Mouse (Mus musculus) kidney, postnatal 25 days (tissue): ENCODE results near the gene Mri1.

Experiments
- DNase-seq, 2 experiments: peaks; one replicate each; pipeline ENCODE4 v3.0.0; 2021; ENCODE audit warnings: mixed read lengths in 2 of 2

Mri1 gene

DNA sequence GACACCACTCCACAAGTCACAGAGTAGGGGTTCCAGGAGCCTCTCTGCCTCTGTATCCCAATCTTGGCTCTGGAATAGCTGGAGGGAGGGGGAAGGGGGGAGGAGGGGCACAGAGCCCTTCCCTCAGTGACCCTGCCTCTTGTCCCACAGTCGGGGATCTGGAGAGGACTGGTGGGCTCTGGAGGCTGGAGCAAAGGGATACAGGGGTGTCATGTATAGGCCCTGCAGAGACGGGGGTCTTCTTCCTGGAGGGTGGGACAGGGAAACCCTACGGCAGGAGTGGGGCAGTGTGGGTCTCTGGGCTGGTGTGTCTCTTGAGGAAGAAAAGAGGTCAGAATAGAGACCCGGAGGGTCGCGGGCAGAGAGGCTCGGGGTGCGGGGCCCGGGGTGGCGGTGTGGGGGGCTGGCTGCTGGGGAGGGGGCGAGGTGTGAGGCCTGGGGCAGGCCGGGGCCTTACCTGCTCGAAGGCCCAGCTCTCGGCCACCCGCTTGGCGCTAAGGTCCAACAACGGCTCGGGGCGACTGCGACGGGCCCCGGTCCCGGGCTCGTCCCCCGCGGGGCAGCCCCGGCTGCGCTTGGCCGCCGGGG lies 20.6 kb downstream of the Mri1 start:
- no peak for DNase-seq

DNA sequence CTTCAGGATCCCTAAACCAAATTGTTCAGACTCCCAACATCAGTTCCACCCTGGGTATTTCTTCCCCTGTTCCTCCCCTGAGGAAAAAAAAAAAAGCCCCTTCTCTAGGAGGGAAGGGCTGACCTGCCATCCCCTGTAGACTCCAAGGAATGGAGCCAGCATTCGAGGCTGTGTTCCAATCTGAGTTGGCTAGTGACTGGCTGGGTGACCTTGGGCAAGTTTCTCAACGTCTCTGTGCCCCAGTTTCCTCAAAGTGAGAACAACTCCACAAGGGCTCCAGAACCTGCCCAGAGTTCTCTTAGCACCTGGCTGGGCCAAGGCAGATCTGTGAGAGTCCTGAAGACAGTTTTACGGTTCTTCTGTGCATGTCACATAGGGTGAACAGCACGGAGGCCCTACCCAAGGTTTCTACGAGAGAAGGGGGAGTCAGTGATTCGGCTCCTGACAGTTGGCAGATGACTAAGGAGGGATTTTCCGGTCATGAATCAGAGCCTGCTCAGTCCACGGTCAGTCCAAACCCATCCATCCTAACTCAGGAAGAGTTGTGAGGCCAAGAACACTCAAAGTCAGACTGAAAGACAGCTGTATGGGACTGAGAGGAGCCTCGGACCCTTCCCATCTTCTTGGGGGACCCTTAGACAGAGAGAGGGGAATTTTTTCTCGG lies 21.2 kb downstream of the Mri1 start:
- DNase-seq, result no peak

DNA sequence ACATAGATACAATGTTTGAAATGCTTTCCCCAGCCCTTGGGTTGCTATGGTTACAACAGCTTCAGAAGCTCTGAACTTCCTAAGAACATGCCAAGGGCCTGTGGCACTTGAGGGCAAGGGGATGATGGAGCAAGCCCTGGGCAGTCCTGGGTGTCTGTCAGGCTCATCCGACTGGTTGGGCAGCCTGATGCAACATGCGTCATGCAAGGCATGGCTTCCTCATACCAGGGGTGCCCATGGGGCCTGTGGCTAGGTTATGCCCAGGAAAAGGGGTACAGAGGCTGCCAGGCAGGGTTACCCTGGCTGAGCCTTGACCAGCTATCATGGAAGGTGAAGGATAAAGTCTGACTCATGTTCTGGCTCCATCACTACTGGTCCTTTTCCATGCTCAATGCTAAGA lies 24.1 kb downstream of the Mri1 start:
- DNase-seq, result no peak

- no peak for DNase-seq
These were observed 26.4 kb downstream of the Mri1 start for GRCm38 (mm10) chr8:84230735-84231134.

GRCm38 (mm10) chr8:84223322-84224029 lies 33.6 kb downstream of the Mri1 start:
- DNase-seq, result no peak

GRCm38 (mm10) chr8:84222566-84223165 lies 34.5 kb downstream of the Mri1 start:
- no peak for DNase-seq

GRCm38 (mm10) chr8:84220105-84220504 lies 37.0 kb downstream of the Mri1 start:
- no peak for DNase-seq

- DNase-seq, result no peak
These were observed 39.0 kb downstream of the Mri1 start for GRCm38 (mm10) chr8:84218143-84218542.

GRCm38 (mm10) chr8:84217206-84217605 lies 39.9 kb downstream of the Mri1 start:
- no peak for DNase-seq

GRCm38 (mm10) chr8:84213277-84213676 lies 43.8 kb downstream of the Mri1 start:
- DNase-seq, result no peak

- peak in 1 of 2 experiments; percentile 37 for DNase-seq
These were observed 45.1 kb downstream of the Mri1 start for GRCm38 (mm10) chr8:84211881-84212563.

DNA sequence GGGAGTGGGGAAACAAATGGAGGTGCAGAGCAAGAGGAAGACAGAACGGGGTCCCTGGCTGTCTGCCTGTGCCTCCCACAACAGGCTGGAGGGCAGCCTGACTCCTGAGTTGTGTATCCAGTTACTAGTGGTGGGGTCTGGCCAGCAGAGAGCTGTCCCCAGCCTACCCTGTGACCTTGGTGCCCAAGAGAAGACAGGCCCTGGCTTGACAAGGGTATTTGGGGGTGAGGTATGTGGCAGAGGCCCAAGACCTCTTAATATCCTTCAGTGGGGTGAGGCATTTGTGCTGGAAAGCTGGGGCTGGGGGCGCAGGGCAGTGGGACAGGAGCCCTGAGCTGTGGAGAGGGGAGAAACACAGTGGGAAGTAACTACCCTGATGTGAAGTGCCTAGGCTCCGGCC lies 45.9 kb downstream of the Mri1 start:
- DNase-seq, result peak in 1 of 2 experiments; percentile 35

DNA sequence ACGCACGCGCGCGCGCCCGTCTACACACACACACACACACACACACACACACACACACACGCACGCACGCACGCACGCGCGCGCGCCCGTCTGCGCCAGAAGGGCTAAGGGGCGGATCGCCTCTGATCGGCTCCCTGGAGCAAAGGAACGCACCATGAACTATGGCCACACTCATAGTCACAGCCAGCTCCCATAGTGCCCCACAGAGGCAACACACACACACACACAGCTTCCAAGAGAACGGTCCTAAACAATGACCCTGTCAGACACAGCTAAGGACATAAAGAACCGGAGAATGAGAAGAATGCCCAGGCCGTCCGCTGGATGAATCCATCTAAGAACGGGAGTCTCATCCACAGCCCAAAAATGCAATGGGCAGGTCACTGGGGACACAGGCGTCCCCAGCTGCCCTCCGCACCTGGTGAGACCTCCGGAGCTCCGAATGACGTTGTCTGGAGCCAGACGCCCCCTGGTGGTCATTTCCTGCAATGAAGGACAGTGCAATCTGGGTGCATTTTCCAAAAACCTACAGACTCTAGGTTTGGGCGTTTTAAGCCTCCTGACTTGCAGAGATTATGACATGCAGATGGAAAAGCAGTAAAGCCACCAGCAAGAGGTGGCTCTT lies 46.8 kb downstream of the Mri1 start:
- peak; percentile 81 to 90 for DNase-seq

DNA sequence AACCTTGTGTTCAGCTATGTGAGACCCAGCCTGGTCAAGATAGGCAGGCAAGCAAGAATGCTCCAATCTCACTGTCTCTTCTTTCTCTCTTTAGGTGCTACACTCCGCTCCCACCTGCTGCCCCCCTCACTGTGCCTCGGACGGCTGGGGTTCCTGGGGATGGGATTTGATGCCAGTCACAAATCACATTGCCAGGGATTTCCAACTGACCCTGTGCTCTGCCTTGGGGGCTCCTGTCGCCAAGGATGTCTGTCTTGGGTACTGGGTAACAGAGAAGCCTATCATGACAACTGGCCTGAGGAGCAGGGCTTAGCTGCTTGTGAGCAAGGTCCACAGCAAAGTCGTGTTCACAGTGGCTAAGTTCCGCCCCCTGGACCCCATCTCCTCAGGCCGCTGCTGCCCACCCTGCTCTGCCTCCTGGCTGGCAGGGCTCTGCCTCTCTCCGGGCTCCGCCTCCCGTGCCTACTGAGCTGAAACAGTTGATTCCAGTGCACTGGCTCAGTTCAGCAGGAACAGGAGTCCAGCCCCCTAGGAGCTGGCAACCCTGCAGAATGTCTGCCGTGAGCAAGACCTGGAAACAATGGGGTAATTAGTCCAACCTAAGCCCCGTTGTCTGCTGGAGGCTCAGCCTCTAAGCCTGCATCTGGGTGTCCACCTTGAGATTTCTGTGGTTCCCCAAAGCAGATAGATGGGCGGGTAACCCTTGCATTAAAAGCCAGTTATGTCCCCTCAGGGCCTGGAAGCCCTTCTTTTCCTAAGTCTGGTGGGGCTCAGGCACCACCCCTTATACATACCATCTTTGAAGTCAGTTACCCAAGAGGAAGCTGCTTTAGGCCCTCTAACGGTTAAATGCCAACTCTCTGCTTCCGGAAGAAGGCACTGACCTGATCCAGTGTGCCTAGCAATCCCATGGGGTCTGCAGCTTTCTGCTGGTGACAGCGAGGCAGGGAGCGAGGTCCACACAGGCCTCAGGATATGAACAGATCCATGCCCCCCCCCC lies 48.4 kb downstream of the Mri1 start:
- peak; percentile 60 to 69 for DNase-seq

DNA sequence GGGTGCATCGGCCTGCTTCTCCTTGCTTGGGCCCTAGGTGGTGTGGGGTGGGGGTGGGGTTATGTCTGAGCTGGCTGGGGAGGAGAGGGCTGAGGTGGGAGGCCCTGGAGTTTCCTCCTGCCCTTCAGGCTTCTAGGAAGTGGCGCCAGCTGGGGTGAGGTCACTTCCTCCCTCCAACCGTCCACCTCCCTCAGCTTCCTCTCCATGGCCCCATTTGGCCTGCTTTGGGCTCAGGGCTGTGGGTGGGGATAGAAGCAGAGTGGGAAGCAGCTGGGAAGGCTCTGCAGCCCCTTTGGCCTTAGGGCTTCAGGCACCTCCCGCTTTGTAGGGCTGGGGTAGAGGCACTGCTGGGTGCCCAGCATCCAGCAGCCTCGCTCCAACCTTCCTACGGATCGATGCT lies 49.3 kb downstream of the Mri1 start:
- peak; percentile 65 to 86 for DNase-seq

DNA sequence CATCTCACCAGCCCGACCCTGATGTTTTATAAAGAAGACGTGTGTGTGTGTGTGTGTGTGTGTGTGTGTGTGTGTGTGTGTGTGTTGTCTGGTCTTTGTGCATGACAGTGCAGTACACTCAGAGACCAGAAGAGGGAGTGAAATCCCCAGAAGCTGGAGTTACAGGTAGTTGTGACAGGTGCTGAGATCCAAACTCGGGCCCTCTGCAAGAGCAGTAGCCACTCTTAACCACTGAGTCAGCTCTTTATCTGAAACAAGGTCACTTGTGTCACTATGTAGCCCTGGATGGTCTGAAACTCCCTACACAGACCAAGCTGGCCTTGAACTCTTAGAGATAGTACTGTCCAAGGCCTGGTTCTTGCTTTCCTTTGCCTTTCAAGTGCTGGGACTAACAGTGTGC lies 50.5 kb downstream of the Mri1 start:
- no peak for DNase-seq

- DNase-seq, result no peak
These were observed 52.1 kb downstream of the Mri1 start for GRCm38 (mm10) chr8:84205073-84205472.

- peak; percentile 77 to 89 for DNase-seq
These were observed 53.0 kb downstream of the Mri1 start for GRCm38 (mm10) chr8:84203975-84204772.

DNA sequence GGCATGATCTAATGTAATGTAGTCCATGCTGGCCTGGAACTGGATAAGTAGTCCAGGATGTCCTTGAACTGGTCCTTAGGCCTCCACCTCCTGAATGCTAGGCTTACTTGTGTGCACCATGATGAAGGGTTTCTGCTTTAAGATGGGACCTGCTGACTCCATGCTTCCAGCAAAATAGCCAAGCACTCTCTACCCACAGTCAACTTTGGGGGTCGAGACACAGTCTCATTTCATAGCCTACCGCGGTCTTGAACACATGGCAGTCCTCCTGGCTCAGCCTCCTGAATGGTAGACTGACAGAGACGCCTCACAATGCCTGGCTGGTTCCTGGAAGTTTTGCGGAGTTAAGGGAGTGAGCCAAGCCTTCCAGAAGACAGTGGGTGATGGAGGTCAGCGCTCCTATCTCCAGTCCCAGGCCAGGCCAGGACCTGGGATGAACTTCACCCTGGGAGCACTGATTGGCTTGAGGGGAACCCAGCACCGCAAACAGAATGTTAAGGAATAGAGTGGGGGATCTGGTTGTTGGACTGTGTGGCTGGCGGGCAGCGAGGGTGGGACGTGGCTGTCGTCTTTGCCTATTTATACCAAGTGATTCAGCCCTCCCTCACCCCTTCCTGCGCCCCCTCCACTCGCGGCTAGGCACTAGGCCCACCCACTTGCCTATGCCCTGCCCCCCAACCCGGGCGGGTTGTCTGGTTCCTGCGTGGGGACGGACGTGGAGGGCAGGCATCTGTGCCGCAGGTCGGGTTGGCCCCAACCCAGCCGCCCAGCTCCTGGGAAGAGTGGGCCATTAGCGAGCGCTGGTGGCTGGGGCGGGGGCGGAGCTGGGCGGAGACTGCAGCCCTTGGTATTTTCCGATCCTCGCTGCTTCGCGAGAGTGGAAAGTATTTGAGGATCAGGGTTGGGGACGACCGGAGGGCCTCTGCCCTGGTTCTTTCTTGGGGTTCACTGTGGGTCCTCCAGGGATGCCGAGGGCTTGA lies 53.9 kb downstream of the Mri1 start:
- peak; percentile 86 to 95 for DNase-seq
